Mouse (Mus musculus) frontal cortex, postnatal 10 days (tissue): ENCODE measurements around the gene Ctnnd1.

Experiments used
- DNase-seq, 2 experiments: peaks; one replicate each; pipeline ENCODE4 v3.0.0; 2022; ENCODE audit warnings: low spot score in 2 of 2, mixed read lengths in 1 of 2

Ctnnd1 gene

GRCm38 (mm10) chr2:84607842-84608241 lies 42.7 kb downstream of the Ctnnd1 start:
- DNase-seq, result no peak

DNA sequence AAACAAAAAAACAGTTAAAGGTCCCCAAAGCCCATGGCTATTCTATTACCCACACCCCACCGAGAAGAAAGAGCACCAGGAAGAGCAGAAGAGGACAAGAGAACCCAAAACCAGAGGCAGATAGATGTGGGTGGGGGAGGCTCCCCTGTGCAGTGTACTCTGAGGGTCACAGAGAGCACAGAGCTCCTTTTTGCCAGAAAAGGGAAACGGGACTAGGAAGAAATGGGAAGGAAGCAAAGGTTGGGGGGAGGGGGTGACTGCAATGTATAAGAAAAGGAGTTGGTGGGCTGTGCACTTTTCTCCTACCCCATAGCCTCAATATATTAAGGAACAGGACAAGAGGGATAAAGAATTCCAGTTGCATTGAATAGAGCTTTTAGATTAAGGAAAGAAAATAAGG lies 49.6 kb downstream of the Ctnnd1 start:
- no peak for DNase-seq

- DNase-seq, result no peak
Measured at GRCm38 (mm10) chr2:84599270-84599888, 51.2 kb downstream of the Ctnnd1 start.

- no peak for DNase-seq
Measured at GRCm38 (mm10) chr2:84597123-84597522, 53.4 kb downstream of the Ctnnd1 start.

GRCm38 (mm10) chr2:84592801-84593200 lies 57.8 kb downstream of the Ctnnd1 start:
- no peak for DNase-seq

GRCm38 (mm10) chr2:84585700-84586099 lies 64.9 kb downstream of the Ctnnd1 start:
- DNase-seq, result no peak

DNA sequence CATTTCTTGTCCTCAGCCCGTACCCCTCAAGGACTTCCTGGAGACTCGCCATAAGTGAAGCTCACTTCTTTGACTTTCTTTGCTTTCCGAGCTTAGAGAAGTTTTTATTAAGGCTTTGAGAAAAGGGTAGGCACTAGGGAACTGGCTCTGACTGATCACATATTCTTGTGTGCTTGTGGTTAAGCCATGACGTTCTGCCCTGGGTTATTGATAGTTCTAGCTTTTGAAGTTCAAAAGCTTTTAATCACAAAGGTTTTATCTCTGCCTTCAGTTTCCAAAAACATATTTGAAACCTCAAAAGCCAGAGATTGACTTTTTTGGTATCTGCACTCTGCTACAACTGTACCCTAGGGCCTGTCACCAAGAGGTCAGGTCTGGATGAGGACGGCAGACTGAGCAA lies 68.3 kb downstream of the Ctnnd1 start:
- DNase-seq, result no peak

GRCm38 (mm10) chr2:84581208-84581607 lies 69.4 kb downstream of the Ctnnd1 start:
- no peak for DNase-seq

GRCm38 (mm10) chr2:84579311-84579710 lies 71.3 kb downstream of the Ctnnd1 start:
- no peak for DNase-seq

DNA sequence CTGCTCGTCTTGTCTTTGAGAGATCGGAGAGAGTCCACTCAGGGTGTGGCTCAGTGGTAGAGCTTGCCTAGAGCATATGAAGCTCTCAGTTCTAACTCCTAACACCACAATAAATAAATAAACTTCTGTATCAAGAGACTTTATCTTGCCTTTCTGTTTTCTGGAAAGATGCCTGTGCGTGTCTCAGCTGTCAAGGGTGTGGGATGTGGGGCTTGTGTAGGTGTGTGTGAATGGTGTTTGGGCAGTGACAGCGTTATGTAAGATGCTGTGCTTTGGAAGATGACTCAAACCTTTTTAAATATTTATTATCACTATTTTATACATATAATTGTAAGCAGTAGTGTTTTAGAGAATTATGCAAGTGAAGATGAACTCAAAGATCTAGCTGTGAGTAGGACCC lies 76.4 kb downstream of the Ctnnd1 start:
- no peak for DNase-seq

DNA sequence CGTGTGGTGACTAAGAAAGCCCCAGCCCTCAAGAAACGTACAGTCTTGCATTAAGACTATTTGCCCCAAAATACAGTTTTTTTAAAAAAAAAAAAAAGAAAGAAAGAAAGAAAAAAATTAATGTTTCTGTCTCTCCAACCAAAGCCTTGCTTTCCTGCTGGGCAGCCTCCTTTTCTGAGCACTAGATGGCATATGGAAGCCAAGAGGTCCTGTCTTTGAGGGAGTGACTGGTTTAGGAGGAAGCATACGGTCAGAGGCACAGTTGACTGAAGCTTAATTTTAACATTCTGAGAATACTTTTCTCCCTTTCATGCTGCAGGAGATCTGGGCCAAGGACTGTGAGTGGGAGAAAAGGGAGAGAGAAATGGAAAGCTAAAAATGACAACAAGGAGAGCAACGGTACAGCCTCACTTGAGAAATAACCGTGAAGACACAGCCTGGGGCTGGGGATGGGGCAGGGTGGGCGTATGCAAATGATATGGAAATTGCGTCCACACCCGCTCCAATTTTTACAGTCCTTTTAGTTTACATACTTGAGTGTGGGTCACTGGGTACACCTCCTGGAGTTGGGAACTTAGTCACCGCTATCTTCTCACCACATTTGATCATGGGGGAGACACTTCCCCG lies 93.6 kb downstream of the Ctnnd1 start:
- peak in 1 of 2 experiments; percentile 38 for DNase-seq

DNA sequence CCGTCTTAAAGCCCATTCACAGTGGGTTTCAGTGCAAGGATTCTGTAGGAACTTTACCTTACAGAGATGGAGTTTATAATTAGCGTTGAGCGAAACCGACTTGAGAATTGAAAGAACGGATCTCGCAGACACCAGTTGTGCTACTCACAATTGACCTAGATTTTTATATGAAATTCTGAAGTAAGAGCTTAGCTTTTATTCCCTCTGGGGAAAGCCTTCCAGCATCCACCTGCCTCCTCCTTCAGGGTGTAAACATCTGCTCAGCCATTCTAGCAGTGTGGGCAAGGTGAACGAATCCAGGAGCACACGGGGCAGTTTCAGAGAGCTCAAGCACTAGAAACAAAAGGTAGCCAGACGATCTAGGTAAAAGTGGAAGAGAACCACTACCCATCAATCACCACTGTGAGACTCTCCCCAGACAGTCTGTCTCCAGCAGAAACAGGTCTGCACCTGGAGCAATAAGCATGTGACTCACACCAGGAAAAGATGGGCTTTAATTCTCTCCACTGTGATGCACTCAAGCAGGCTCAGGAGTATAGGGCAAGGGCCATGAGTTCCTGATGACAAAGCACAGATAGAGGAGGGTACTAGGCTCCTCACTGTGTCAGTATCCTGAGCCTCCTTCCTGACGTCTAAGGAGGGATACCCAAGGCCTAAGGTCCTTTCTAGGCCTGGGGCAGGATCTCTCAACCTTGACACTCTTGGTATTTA lies 99.0 kb downstream of the Ctnnd1 start:
- no peak for DNase-seq
